Mouse (Mus musculus): ENCODE results near the gene C9.

DNA sequence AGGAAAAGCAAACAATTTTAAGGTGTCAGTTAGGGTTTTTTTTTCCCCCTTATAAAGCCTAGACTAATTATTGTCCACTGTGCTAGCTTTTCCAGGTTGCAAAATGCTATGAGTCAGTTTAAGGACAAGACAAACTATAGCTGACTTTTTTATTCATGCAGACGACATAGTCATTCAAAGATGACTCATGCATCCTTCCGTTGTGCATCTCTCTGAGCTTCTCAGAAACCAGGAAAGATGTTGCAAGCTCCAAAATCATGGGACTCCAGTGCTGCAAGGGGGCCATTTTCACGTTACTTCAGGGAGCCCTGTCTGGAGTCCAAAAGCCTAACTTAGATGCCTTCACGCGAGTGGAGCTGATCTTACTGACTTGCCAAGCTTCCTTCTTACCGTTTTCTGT is 33.8 kb upstream of the C9 start:
- peak; percentile 62; the same call in 1 of the 2 replicates for TF ChIP-seq EP300 (IDR thresholded peaks at IDR 0.05; ENCODE audit: low read depth)
- no peak for TF ChIP-seq CTCF (IDR thresholded peaks at IDR 0.05; ENCODE audit: low read depth)

Measured in liver, postnatal 0 days (tissue).